Mouse (Mus musculus) MEL (cell line): Measurements from ENCODE around the gene Nubp2. TPM values are rescaled to one million over a fixed set of nuclear protein-coding genes. Genes with fewer than 3 reads are reported as not detected.

Source experiments
- DNase-seq: peaks from one replicate; pipeline ENCODE4 v3.0.0; 2011; ENCODE audit warnings: low read depth, low spot score
- H3K27ac ChIP-seq: 2 replicates; pipeline ENCODE4 v1.5.1; 2012; ENCODE audit warnings: low read depth, mild to moderate bottlenecking, control low read depth, low read length, moderate library complexity; ENCODE audit not compliant: control insufficient read depth
- H3K27me3 ChIP-seq, 2 experiments: fragments of 150-350 bp in 1 of 2; sonication (generic) in 1 of 2; 2 replicates each; pipeline ENCODE4 v1.6.1; 2012; ENCODE audit warnings: low read length in 2 of 2, mild to moderate bottlenecking in 2 of 2, improper control_type of control experiment in 1 of 2, moderate library complexity in 1 of 2; ENCODE audit not compliant: insufficient read depth in 2 of 2, control insufficient read depth in 1 of 2
- H3K36me3 ChIP-seq, 2 experiments: 2 replicates each; pipeline ENCODE4 v1.6.1; 2012 to 2014; ENCODE audit warnings: low read length in 2 of 2, improper control_type of control experiment in 1 of 2, inconsistent platforms in 1 of 2, mild to moderate bottlenecking in 1 of 2; ENCODE audit not compliant: insufficient read depth in 2 of 2, control insufficient read depth in 1 of 2
- H3K4me1 ChIP-seq, 2 experiments: fragments of 150-350 bp in 1 of 2; sonication (generic) in 1 of 2; 2 replicates each; pipeline ENCODE4 v1.6.1; 2012; ENCODE audit warnings: low read length in 2 of 2, improper control_type of control experiment in 1 of 2, mild to moderate bottlenecking in 1 of 2; ENCODE audit not compliant: insufficient read depth in 2 of 2, control insufficient read depth in 1 of 2
- H3K4me3 ChIP-seq, 2 experiments: fragments of 150-350 bp in 1 of 2; sonication (generic) in 1 of 2; 2 replicates each; pipeline ENCODE4 v1.5.1; 2012; ENCODE audit warnings: low read depth in 2 of 2, low read length in 2 of 2, mild to moderate bottlenecking in 2 of 2, moderate library complexity in 2 of 2, control low read depth in 1 of 2, improper control_type of control experiment in 1 of 2; ENCODE audit not compliant: control insufficient read depth in 1 of 2, insufficient read depth in 1 of 2
- H3K79me2 ChIP-seq: 2 replicates; pipeline ENCODE4 v1.6.1; 2012; ENCODE audit warnings: mild to moderate bottlenecking, low read length, moderate library complexity; ENCODE audit not compliant: control insufficient read depth, poor library complexity, insufficient read depth
- H3K9ac ChIP-seq: 2 replicates; pipeline ENCODE4 v1.6.1; 2012; ENCODE audit warnings: low read depth, mild to moderate bottlenecking, control low read depth, low read length, moderate library complexity; ENCODE audit not compliant: control insufficient read depth, poor library complexity, severe bottlenecking
- H3K9me3 ChIP-seq: fragments of 150-350 bp; sonication (generic); replicated peaks from 2 replicates; pipeline ENCODE4 v1.6.1; 2012; ENCODE audit warnings: mild to moderate bottlenecking, low read length, improper control_type of control experiment, moderate library complexity; ENCODE audit not compliant: insufficient read depth
- BHLHE40 ChIP-seq: IDR thresholded peaks from 2 replicates; pipeline ENCODE4 v1.6.1; 2012; ENCODE audit warnings: low read depth, mild to moderate bottlenecking, inconsistent platforms, low read length, improper control_type of control experiment, borderline replicate concordance
- CHD2 ChIP-seq: IDR thresholded peaks from 2 replicates; pipeline ENCODE4 v1.6.1; 2011; ENCODE audit warnings: low read length, improper control_type of control experiment
- CTCF ChIP-seq, 3 experiments: IDR thresholded peaks in 2 of 3; conservative IDR thresholded peaks in 1 of 3; 2 replicates each; pipeline ENCODE4 v1.5.1; 2011 to 2012; ENCODE audit warnings: low read length in 3 of 3, low read depth in 2 of 3, mild to moderate bottlenecking in 2 of 3, improper control_type of control experiment in 1 of 3, inconsistent platforms in 1 of 3, mixed read lengths in 1 of 3, moderate library complexity in 1 of 3; ENCODE audit not compliant: control insufficient read depth in 1 of 3, insufficient read depth in 1 of 3, poor library complexity in 1 of 3, severe bottlenecking in 1 of 3
- E2F4 ChIP-seq: IDR thresholded peaks from 2 replicates; pipeline ENCODE4 v1.6.1; 2011; ENCODE audit warnings: low read depth, low read length, improper control_type of control experiment, borderline replicate concordance
- ELF1 ChIP-seq: IDR thresholded peaks from 2 replicates; pipeline ENCODE4 v1.6.1; 2014; ENCODE audit warnings: low read depth, mild to moderate bottlenecking, inconsistent platforms, low read length, improper control_type of control experiment, moderate library complexity
- ETS1 ChIP-seq: IDR thresholded peaks from 2 replicates; pipeline ENCODE4 v1.6.1; 2012; ENCODE audit warnings: low read depth, mild to moderate bottlenecking, inconsistent platforms, low read length, improper control_type of control experiment, moderate library complexity
- GABPA ChIP-seq: IDR thresholded peaks from 2 replicates; pipeline ENCODE4 v1.6.1; 2012; ENCODE audit warnings: low read depth, mild to moderate bottlenecking, inconsistent platforms, low read length, improper control_type of control experiment, moderate library complexity
- JUND ChIP-seq: IDR thresholded peaks from 2 replicates; pipeline ENCODE4 v1.6.1; 2011; ENCODE audit warnings: low read depth, mild to moderate bottlenecking, improper control_type of control experiment, low read length
- MAFK ChIP-seq: IDR thresholded peaks from 2 replicates; pipeline ENCODE4 v1.6.1; 2011; ENCODE audit warnings: low read depth, mild to moderate bottlenecking, low read length, improper control_type of control experiment, borderline replicate concordance
- MAX ChIP-seq: IDR thresholded peaks from 2 replicates; pipeline ENCODE4 v1.6.1; 2011; ENCODE audit warnings: low read length, improper control_type of control experiment
- MEF2A ChIP-seq: IDR thresholded peaks from 2 replicates; pipeline ENCODE4 v1.6.1; 2014; ENCODE audit warnings: low read depth, mild to moderate bottlenecking, inconsistent platforms, low read length, improper control_type of control experiment; ENCODE audit not compliant: poor library complexity, insufficient replicate concordance, severe bottlenecking; ENCODE audit errors: extremely low read depth
- MXI1 ChIP-seq: IDR thresholded peaks from 2 replicates; pipeline ENCODE4 v1.6.1; 2011; ENCODE audit warnings: mild to moderate bottlenecking, low read depth, low read length, improper control_type of control experiment
- MYC ChIP-seq: IDR thresholded peaks from 2 replicates; pipeline ENCODE4 v1.6.1; 2011; ENCODE audit warnings: low read depth, mild to moderate bottlenecking, low read length, improper control_type of control experiment, moderate library complexity
- NRF1 ChIP-seq: IDR thresholded peaks from 2 replicates; pipeline ENCODE4 v1.6.1; 2014; ENCODE audit warnings: low read depth, mild to moderate bottlenecking, inconsistent platforms, low read length, improper control_type of control experiment, moderate library complexity; ENCODE audit not compliant: poor library complexity, insufficient read depth, severe bottlenecking
- POLR2AphosphoS5 ChIP-seq: IDR thresholded peaks from 2 replicates; pipeline ENCODE4 v1.6.1; 2012; ENCODE audit warnings: low read depth, borderline replicate concordance, mild to moderate bottlenecking, inconsistent platforms, low read length, moderate library complexity, mixed read lengths
- RAD21 ChIP-seq: IDR thresholded peaks from 2 replicates; pipeline ENCODE4 v1.6.1; 2011; ENCODE audit warnings: mild to moderate bottlenecking, low read depth, low read length, improper control_type of control experiment
- SIN3A ChIP-seq: IDR thresholded peaks from 2 replicates; pipeline ENCODE4 v1.6.1; 2012; ENCODE audit warnings: low read length, improper control_type of control experiment, inconsistent platforms
- SMC3 ChIP-seq: IDR thresholded peaks from 2 replicates; pipeline ENCODE4 v1.6.1; 2011; ENCODE audit warnings: low read depth, low read length, improper control_type of control experiment
- TAL1 ChIP-seq: IDR thresholded peaks from 2 replicates; pipeline ENCODE4 v1.6.1; 2012; ENCODE audit warnings: mild to moderate bottlenecking, inconsistent platforms, low read length, moderate library complexity, mixed read lengths
- TCF12 ChIP-seq: IDR thresholded peaks from 2 replicates; pipeline ENCODE4 v1.6.1; 2014; ENCODE audit warnings: low read depth, mild to moderate bottlenecking, inconsistent platforms, low read length, improper control_type of control experiment, moderate library complexity
- UBTF ChIP-seq: IDR thresholded peaks from 2 replicates; pipeline ENCODE4 v1.6.1; 2012; ENCODE audit warnings: low read depth, mild to moderate bottlenecking, inconsistent platforms, low read length, improper control_type of control experiment, moderate library complexity, borderline replicate concordance; ENCODE audit not compliant: insufficient read depth
- ZC3H11A ChIP-seq: IDR thresholded peaks from 2 replicates; pipeline ENCODE4 v1.6.1; 2012; ENCODE audit warnings: low read depth, mild to moderate bottlenecking, inconsistent platforms, low read length, improper control_type of control experiment
- ZKSCAN1 ChIP-seq: IDR thresholded peaks from 2 replicates; pipeline ENCODE4 v1.6.1; 2012; ENCODE audit warnings: low read depth, mild to moderate bottlenecking, inconsistent platforms, low read length, improper control_type of control experiment, moderate library complexity
- ZMIZ1 ChIP-seq: IDR thresholded peaks from 2 replicates; pipeline ENCODE4 v1.6.1; 2012; ENCODE audit warnings: low read depth, mild to moderate bottlenecking, inconsistent platforms, low read length, improper control_type of control experiment, moderate library complexity
- ZNF384 ChIP-seq: IDR thresholded peaks from 2 replicates; pipeline ENCODE4 v1.6.1; 2012; ENCODE audit warnings: low read depth, mild to moderate bottlenecking, inconsistent platforms, low read length, improper control_type of control experiment
- polyA plus RNA-seq, 2 experiments: library from polyadenylated mRNA; stranded (reverse) in 1 of 2; unstranded in 1 of 2; fragments of >175 nt in 1 of 2; fragments of >200 nt in 1 of 2; gene quantifications; 2 replicates each; pipeline versions ENCODE4 v1.2.1 to v1.2.4; 2012; ENCODE audit warnings: low replicate concordance in 2 of 2, low read depth in 1 of 2; ENCODE audit not compliant: insufficient read length in 2 of 2, insufficient read depth in 1 of 2, missing spikeins in 1 of 2
- total RNA-seq: library from RNA; depleted of rRNA; stranded (reverse); fragments of 300-350 nt; gene quantifications from 2 replicates; pipeline ENCODE4 v1.2.3, GENCODE M21; 2012

Nubp2 gene
- total and polyA plus RNA-seq, 3 experiments, result 141 to 191 TPM; not detected in 1

DNA sequence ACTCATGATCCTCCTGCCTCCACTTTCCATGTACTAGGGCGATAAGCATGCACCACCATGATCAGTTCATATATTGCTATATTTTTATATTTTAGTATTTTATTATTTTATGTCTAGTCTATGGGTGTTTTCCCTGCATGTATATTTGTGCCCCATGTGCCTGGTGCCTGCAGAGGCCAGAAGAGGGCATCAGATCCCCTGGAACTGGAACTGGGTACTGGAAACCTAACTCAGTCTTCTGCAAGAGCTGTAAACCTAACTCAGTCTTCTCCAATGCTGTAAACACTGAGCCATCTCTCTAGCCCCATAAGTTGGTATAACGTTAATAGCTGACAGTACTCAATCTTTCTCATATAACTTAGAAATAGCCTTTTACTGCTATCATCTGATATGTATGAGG lies 43.5 kb downstream of the Nubp2 start:
- Histone ChIP-seq H3K27ac (no peak overlapping the region), H3K4me3 (no peak overlapping the region), H3K9me3 (no peaks in the 10 kb centered on the region), H3K36me3 (no peaks in the 10 kb centered on the region), H3K79me2 (no peaks in the 10 kb centered on the region), H3K4me1 (no peaks in the 10 kb centered on the region), H3K27me3 (peaks cover under 1 to 14% of the 10 kb centered on the region in 2 experiments; a peak in 2 of 4 replicates), H3K9ac (no peak overlapping the region)
- TF ChIP-seq CTCF (IDR thresholded peaks at IDR 0.05 in 2 of 3, conservative IDR thresholded peaks at IDR 0.05 in 1 of 3; ENCODE audit: control insufficient read depth in 1 of 3, insufficient read depth in 1 of 3, low read depth in 2 of 3, low read length in 3 of 3, poor library complexity in 1 of 3, severe bottlenecking in 1 of 3), result peak; percentile 6 to 54 (median 51); a peak in 4 of 6 replicates
- TF ChIP-seq ZC3H11A, result peak; percentile 23; the same call in 1 of the 2 replicates
- peak; percentile 58 for TF ChIP-seq RAD21
- TF ChIP-seq SMC3, result peak; percentile 41; the same call in 1 of the 2 replicates
- TF ChIP-seq ZMIZ1, result no peak
- DNase-seq, result peak; percentile 31

DNA sequence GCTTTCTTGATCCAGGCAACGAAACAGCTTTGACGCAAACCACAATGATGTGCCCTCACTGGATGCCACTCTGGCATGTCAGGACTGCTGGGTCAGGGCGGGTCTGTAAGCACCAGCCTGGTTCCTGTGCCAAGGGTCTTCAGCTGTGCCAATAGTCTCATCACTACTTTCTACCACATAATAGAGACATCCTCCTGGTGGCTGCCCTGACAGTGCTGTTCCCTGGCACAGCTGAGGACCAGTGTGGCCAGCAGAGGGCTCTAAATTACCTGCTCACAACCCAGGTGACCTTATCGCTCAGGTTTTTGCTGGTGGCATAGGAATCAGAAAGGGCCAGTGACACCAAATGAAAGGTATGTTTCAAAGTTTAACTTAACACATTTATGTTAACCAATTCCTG lies 45.0 kb downstream of the Nubp2 start:
- H3K4me3 ChIP-seq, result no peak overlapping the region
- H3K27ac ChIP-seq, result no peak overlapping the region
- H3K9ac ChIP-seq, result no peak overlapping the region
- H3K36me3 ChIP-seq, result no peaks in the 10 kb centered on the region
- no peaks in the 10 kb centered on the region for H3K4me1 ChIP-seq
- TF ChIP-seq GABPA, result no peak
- no peak for TF ChIP-seq MAFK
- peak; percentile 7 to 53 (median 47); a peak in 4 of 6 replicates for TF ChIP-seq CTCF (IDR thresholded peaks at IDR 0.05 in 2 of 3, conservative IDR thresholded peaks at IDR 0.05 in 1 of 3; ENCODE audit: control insufficient read depth in 1 of 3, insufficient read depth in 1 of 3, low read depth in 2 of 3, low read length in 3 of 3, poor library complexity in 1 of 3, severe bottlenecking in 1 of 3)
- no peak for TF ChIP-seq E2F4
- no peak for TF ChIP-seq MXI1
- no peak for TF ChIP-seq ZKSCAN1
- TF ChIP-seq SIN3A, result no peak
- peak; percentile 21; the same call in 1 of the 2 replicates for TF ChIP-seq ZC3H11A
- TF ChIP-seq MYC, result no peak
- TF ChIP-seq RAD21, result peak; percentile 30
- TF ChIP-seq MEF2A, result no peak
- no peak for TF ChIP-seq MAX
- TF ChIP-seq ETS1, result no peak
- TF ChIP-seq POLR2AphosphoS5, result no peak
- TF ChIP-seq NRF1, result no peak
- no peak for TF ChIP-seq ZNF384
- TF ChIP-seq ZMIZ1, result no peak
- no peak for TF ChIP-seq JUND
- TF ChIP-seq UBTF, result no peak
- no peak for TF ChIP-seq TAL1
- no peak for TF ChIP-seq BHLHE40
- no peak for TF ChIP-seq TCF12
- no peak for TF ChIP-seq ELF1
- peak; percentile 55 for TF ChIP-seq SMC3
- no peak for TF ChIP-seq CHD2
- DNase-seq, result peak; percentile 25
- peaks cover 4 to 16% of the 10 kb centered on the region in 2 experiments for H3K27me3 ChIP-seq
- no peaks in the 10 kb centered on the region for H3K79me2 ChIP-seq
- H3K9me3 ChIP-seq, result no peaks in the 10 kb centered on the region
